Mouse (Mus musculus): ENCODE measurements around the gene Tgfbi.

- no peak for TF ChIP-seq CTCF (IDR thresholded peaks at IDR 0.05; ENCODE audit: extremely low read depth, insufficient read depth, low read length)
- TF ChIP-seq POLR2A (IDR thresholded peaks at IDR 0.05; ENCODE audit: extremely low read depth, insufficient read depth, low read length), result no peak
Observed at GRCm38 (mm10) chr13:56586046-56586445, 23.3 kb upstream of the Tgfbi start.
